Mouse (Mus musculus): ENCODE data around the gene Oit1.

The Oit1 gene

GRCm38 (mm10) chr14:8335947-8336346, 42.6 kb downstream of the Oit1 start:
- DNase-seq (ENCODE audit: low spot score in 2 of 2), result no peak

- DNase-seq (ENCODE audit: low spot score in 2 of 2), result peak in 1 of 2 experiments; percentile 24
Observed at GRCm38 (mm10) chr14:8334511-8334910, 44.0 kb downstream of the Oit1 start.

GRCm38 (mm10) chr14:8332314-8333252, 46.0 kb downstream of the Oit1 start:
- DNase-seq (ENCODE audit: low spot score in 2 of 2), result no peak

GRCm38 (mm10) chr14:8331307-8331905, 47.1 kb downstream of the Oit1 start:
- peak in 1 of 2 experiments; percentile 30 for DNase-seq (ENCODE audit: low spot score in 2 of 2)

GRCm38 (mm10) chr14:8330390-8330789, 48.2 kb downstream of the Oit1 start:
- DNase-seq (ENCODE audit: low spot score in 2 of 2), result no peak

- no peak for DNase-seq (ENCODE audit: low spot score in 2 of 2)
Observed at GRCm38 (mm10) chr14:8329552-8329951, 49.0 kb downstream of the Oit1 start.

- no peak for DNase-seq (ENCODE audit: low spot score in 2 of 2)
Observed at GRCm38 (mm10) chr14:8327371-8327770, 51.2 kb downstream of the Oit1 start.

- no peak for DNase-seq (ENCODE audit: low spot score in 2 of 2)
Observed at GRCm38 (mm10) chr14:8326961-8327360, 51.6 kb downstream of the Oit1 start.

GRCm38 (mm10) chr14:8325746-8326145, 52.8 kb downstream of the Oit1 start:
- DNase-seq (ENCODE audit: low spot score in 2 of 2), result no peak

GRCm38 (mm10) chr14:8320528-8320927, 58.0 kb downstream of the Oit1 start:
- DNase-seq (ENCODE audit: low spot score in 2 of 2), result no peak

GRCm38 (mm10) chr14:8317194-8318097, 61.1 kb downstream of the Oit1 start, which contains the start of gene Fam107a:
Fam107a (minus strand) TSS chr14:8318023.
- no peak for DNase-seq (ENCODE audit: low spot score in 2 of 2)

- DNase-seq (ENCODE audit: low spot score in 2 of 2), result no peak
Observed at GRCm38 (mm10) chr14:8316366-8317193, 62.0 kb downstream of the Oit1 start.

- no peak for DNase-seq (ENCODE audit: low spot score in 2 of 2)
Observed at GRCm38 (mm10) chr14:8315169-8315568, 63.4 kb downstream of the Oit1 start.

- DNase-seq (ENCODE audit: low spot score in 2 of 2), result no peak
Observed at GRCm38 (mm10) chr14:8314536-8314935, 64.0 kb downstream of the Oit1 start.

- no peak for DNase-seq (ENCODE audit: low spot score in 2 of 2)
Observed at GRCm38 (mm10) chr14:8313877-8314276, 64.7 kb downstream of the Oit1 start.

- no peak for DNase-seq (ENCODE audit: low spot score in 2 of 2)
Observed at GRCm38 (mm10) chr14:8309621-8310141, 68.9 kb downstream of the Oit1 start.

GRCm38 (mm10) chr14:8308650-8309049, 69.9 kb downstream of the Oit1 start:
- DNase-seq (ENCODE audit: low spot score in 2 of 2), result no peak

- DNase-seq (ENCODE audit: low spot score in 2 of 2), result no peak
Observed at GRCm38 (mm10) chr14:8306884-8307283, 71.7 kb downstream of the Oit1 start.

GRCm38 (mm10) chr14:8305014-8305413, 73.5 kb downstream of the Oit1 start:
- DNase-seq (ENCODE audit: low spot score in 2 of 2), result no peak

GRCm38 (mm10) chr14:8304082-8304481, 74.5 kb downstream of the Oit1 start:
- no peak for DNase-seq (ENCODE audit: low spot score in 2 of 2)

- DNase-seq (ENCODE audit: low spot score in 2 of 2), result no peak
Observed at GRCm38 (mm10) chr14:8302687-8303086, 75.9 kb downstream of the Oit1 start.
